Mouse (Mus musculus): ENCODE data around the gene Fzd4. TPM values are rescaled to one million over a fixed set of nuclear protein-coding genes. Genes with fewer than 3 reads are reported as not detected.

Gene Fzd4
- polyA plus RNA-seq, 1 experiment from 2014 or later = 3.8 TPM

- no peaks in the 10 kb centered on the region for H3K4me1 ChIP-seq (replicated peaks; ENCODE audit: control insufficient read depth, insufficient read depth, low read length)
- no peak for ATAC-seq (ENCODE audit: low FRiP score)
Observed at GRCm38 (mm10) chr7:89418917-89419679, 14.9 kb downstream of the Fzd4 start.

GRCm38 (mm10) chr7:89421294-89421693, 17.1 kb downstream of the Fzd4 start:
- Histone ChIP-seq H3K36me3 (ENCODE audit: control insufficient read depth, insufficient read depth, low read length) (no peaks in the 10 kb centered on the region), H3K4me2 (replicated peaks; ENCODE audit: low read depth, low read length) (no peak overlapping the region), H3K4me1 (replicated peaks; ENCODE audit: control insufficient read depth, insufficient read depth, low read length) (no peaks in the 10 kb centered on the region), H3K27me3 (ENCODE audit: control insufficient read depth, insufficient read depth, low read length) (no peaks in the 10 kb centered on the region), H3K4me3 (ENCODE audit: low read depth, low read length) (no peak overlapping the region), H3K9me3 (ENCODE audit: control insufficient read depth, low read length) (no peaks in the 10 kb centered on the region), H3K27ac (ENCODE audit: low read depth, low read length) (no peak overlapping the region), H3K9ac (ENCODE audit: low read depth, low read length) (no peak overlapping the region)
- no peak for DNase-seq (ENCODE audit: low spot score)
- WGBS = 95% methylated on average over 5 of the region's 5 CpGs
- ATAC-seq (ENCODE audit: low FRiP score) = no peak

More at GRCm38 (mm10) chr7:89418917-89419679, 14.9 kb downstream of the Fzd4 start:
- H3K36me3 ChIP-seq (ENCODE audit: control insufficient read depth, insufficient read depth, low read length) = no peaks in the 10 kb centered on the region
- no peaks in the 10 kb centered on the region for H3K9me3 ChIP-seq (ENCODE audit: control insufficient read depth, low read length)
- 72% methylated on average over 3 of the region's 3 CpGs for WGBS
- H3K27ac ChIP-seq (ENCODE audit: low read depth, low read length) = no peak overlapping the region
- H3K9ac ChIP-seq (ENCODE audit: low read depth, low read length) = no peak overlapping the region
- no peak for DNase-seq (ENCODE audit: low spot score)
- no peaks in the 10 kb centered on the region for H3K27me3 ChIP-seq (ENCODE audit: control insufficient read depth, insufficient read depth, low read length)
- no peak overlapping the region for H3K4me2 ChIP-seq (replicated peaks; ENCODE audit: low read depth, low read length)
- H3K4me3 ChIP-seq (ENCODE audit: low read depth, low read length) = no peak overlapping the region

GRCm38 (mm10) chr7:89422650-89423049, 18.5 kb downstream of the Fzd4 start:
- Histone ChIP-seq H3K36me3 (ENCODE audit: control insufficient read depth, insufficient read depth, low read length) (no peaks in the 10 kb centered on the region), H3K4me3 (ENCODE audit: low read depth, low read length) (no peak overlapping the region), H3K27ac (ENCODE audit: low read depth, low read length) (no peak overlapping the region), H3K9ac (ENCODE audit: low read depth, low read length) (no peak overlapping the region), H3K9me3 (ENCODE audit: control insufficient read depth, low read length) (no peaks in the 10 kb centered on the region), H3K4me2 (replicated peaks; ENCODE audit: low read depth, low read length) (no peak overlapping the region), H3K27me3 (ENCODE audit: control insufficient read depth, insufficient read depth, low read length) (no peaks in the 10 kb centered on the region), H3K4me1 (replicated peaks; ENCODE audit: control insufficient read depth, insufficient read depth, low read length) (no peaks in the 10 kb centered on the region)
- WGBS = 39% methylated on average over 8 of the region's 8 CpGs
- no peak for DNase-seq (ENCODE audit: low spot score)
- no peak for ATAC-seq (ENCODE audit: low FRiP score)

- Histone ChIP-seq H3K4me1 (replicated peaks; ENCODE audit: control insufficient read depth, insufficient read depth, low read length) (no peaks in the 10 kb centered on the region), H3K4me2 (replicated peaks; ENCODE audit: low read depth, low read length) (no peak overlapping the region), H3K27me3 (ENCODE audit: control insufficient read depth, insufficient read depth, low read length) (no peaks in the 10 kb centered on the region), H3K36me3 (ENCODE audit: control insufficient read depth, insufficient read depth, low read length) (no peaks in the 10 kb centered on the region), H3K27ac (ENCODE audit: low read depth, low read length) (no peak overlapping the region), H3K4me3 (ENCODE audit: low read depth, low read length) (no peak overlapping the region), H3K9ac (ENCODE audit: low read depth, low read length) (no peak overlapping the region), H3K9me3 (ENCODE audit: control insufficient read depth, low read length) (no peaks in the 10 kb centered on the region)
- no peak for DNase-seq (ENCODE audit: low spot score)
- 8% methylated on average over 5 of the region's 5 CpGs for WGBS
- peak; percentile 31; the same call in 1 of the 2 replicates for ATAC-seq (ENCODE audit: low FRiP score)
Observed at GRCm38 (mm10) chr7:89423194-89423593, 19.0 kb downstream of the Fzd4 start.

GRCm38 (mm10) chr7:89423688-89424255, 19.6 kb downstream of the Fzd4 start:
- no peaks in the 10 kb centered on the region for H3K4me1 ChIP-seq (replicated peaks; ENCODE audit: control insufficient read depth, insufficient read depth, low read length)
- no peak for ATAC-seq (ENCODE audit: low FRiP score)

GRCm38 (mm10) chr7:89424659-89425058, 20.5 kb downstream of the Fzd4 start:
- no peak for ATAC-seq (ENCODE audit: low FRiP score)
- 88% methylated on average over 5 of the region's 5 CpGs for WGBS
- Histone ChIP-seq H3K27ac (ENCODE audit: low read depth, low read length) (no peak overlapping the region), H3K9ac (ENCODE audit: low read depth, low read length) (no peak overlapping the region), H3K36me3 (ENCODE audit: control insufficient read depth, insufficient read depth, low read length) (no peaks in the 10 kb centered on the region), H3K9me3 (ENCODE audit: control insufficient read depth, low read length) (no peaks in the 10 kb centered on the region), H3K27me3 (ENCODE audit: control insufficient read depth, insufficient read depth, low read length) (no peaks in the 10 kb centered on the region), H3K4me3 (ENCODE audit: low read depth, low read length) (no peak overlapping the region), H3K4me2 (replicated peaks; ENCODE audit: low read depth, low read length) (no peak overlapping the region), H3K4me1 (replicated peaks; ENCODE audit: control insufficient read depth, insufficient read depth, low read length) (no peaks in the 10 kb centered on the region)
- no peak for DNase-seq (ENCODE audit: low spot score)

More at GRCm38 (mm10) chr7:89423688-89424255, 19.6 kb downstream of the Fzd4 start:
- 39% methylated on average over 8 of the region's 8 CpGs for WGBS
- Histone ChIP-seq H3K4me3 (ENCODE audit: low read depth, low read length) (no peak overlapping the region), H3K36me3 (ENCODE audit: control insufficient read depth, insufficient read depth, low read length) (no peaks in the 10 kb centered on the region), H3K27ac (ENCODE audit: low read depth, low read length) (no peak overlapping the region), H3K9me3 (ENCODE audit: control insufficient read depth, low read length) (no peaks in the 10 kb centered on the region), H3K4me2 (replicated peaks; ENCODE audit: low read depth, low read length) (no peak overlapping the region), H3K9ac (ENCODE audit: low read depth, low read length) (no peak overlapping the region), H3K27me3 (ENCODE audit: control insufficient read depth, insufficient read depth, low read length) (no peaks in the 10 kb centered on the region)
- DNase-seq (ENCODE audit: low spot score) = no peak

- Histone ChIP-seq H3K27me3 (ENCODE audit: control insufficient read depth, insufficient read depth, low read length) (no peaks in the 10 kb centered on the region), H3K4me3 (ENCODE audit: low read depth, low read length) (no peak overlapping the region), H3K9me3 (ENCODE audit: control insufficient read depth, low read length) (no peaks in the 10 kb centered on the region), H3K36me3 (ENCODE audit: control insufficient read depth, insufficient read depth, low read length) (no peaks in the 10 kb centered on the region), H3K4me2 (replicated peaks; ENCODE audit: low read depth, low read length) (no peak overlapping the region), H3K9ac (ENCODE audit: low read depth, low read length) (no peak overlapping the region), H3K4me1 (replicated peaks; ENCODE audit: control insufficient read depth, insufficient read depth, low read length) (no peaks in the 10 kb centered on the region), H3K27ac (ENCODE audit: low read depth, low read length) (no peak overlapping the region)
- ATAC-seq (ENCODE audit: low FRiP score) = no peak
- 56% methylated on average over 11 of the region's 11 CpGs for WGBS
- no peak for DNase-seq (ENCODE audit: low spot score)
Observed at GRCm38 (mm10) chr7:89425803-89426725, 21.9 kb downstream of the Fzd4 start.

GRCm38 (mm10) chr7:89427101-89427500, 22.9 kb downstream of the Fzd4 start:
- no peak for ATAC-seq (ENCODE audit: low FRiP score)
- H3K4me1 ChIP-seq (replicated peaks; ENCODE audit: control insufficient read depth, insufficient read depth, low read length) = no peaks in the 10 kb centered on the region
- H3K27me3 ChIP-seq (ENCODE audit: control insufficient read depth, insufficient read depth, low read length) = no peaks in the 10 kb centered on the region
- H3K36me3 ChIP-seq (ENCODE audit: control insufficient read depth, insufficient read depth, low read length) = no peaks in the 10 kb centered on the region
- WGBS = 43% methylated on average over 5 of the region's 5 CpGs
- no peak overlapping the region for H3K4me3 ChIP-seq (ENCODE audit: low read depth, low read length)
- DNase-seq (ENCODE audit: low spot score) = no peak
- H3K27ac ChIP-seq (ENCODE audit: low read depth, low read length) = no peak overlapping the region
- H3K4me2 ChIP-seq (replicated peaks; ENCODE audit: low read depth, low read length) = no peak overlapping the region
- H3K9ac ChIP-seq (ENCODE audit: low read depth, low read length) = no peak overlapping the region
- H3K9me3 ChIP-seq (ENCODE audit: control insufficient read depth, low read length) = no peaks in the 10 kb centered on the region

Data from hindbrain, embryonic 11.5 days (tissue).